Mouse (Mus musculus) liver, embryonic 15.5 days (tissue): ENCODE measurements around the gene Sult3a1. TPM values are rescaled to one million over a fixed set of nuclear protein-coding genes. Genes with fewer than 3 reads are reported as not detected.

ENCODE experiments used
- ATAC-seq: fragments of 200-750 bp; cut with Nextera tagmentation; 2 replicates; pipeline ENCODE4 v1.8.0; 2017; ENCODE audit warnings: moderate number of reproducible peaks, mild to moderate bottlenecking, moderate library complexity; ENCODE audit not compliant: insufficient read depth
- H3K27ac ChIP-seq: fragments of 300-500 bp; sonication (generic); replicated peaks from 2 replicates; pipeline ENCODE4 v1.5.1; 2015; ENCODE audit warnings: mild to moderate bottlenecking, inconsistent platforms
- H3K27me3 ChIP-seq: fragments of 300-500 bp; sonication (generic); 2 replicates; pipeline ENCODE4 v1.6.1; 2015; ENCODE audit warnings: mild to moderate bottlenecking, inconsistent platforms
- H3K36me3 ChIP-seq: fragments of 300-500 bp; sonication (generic); replicated peaks from 2 replicates; pipeline ENCODE4 v1.6.1; 2015; ENCODE audit warnings: moderate library complexity, mild to moderate bottlenecking, inconsistent platforms
- H3K4me1 ChIP-seq: fragments of 300-500 bp; sonication (generic); replicated peaks from 2 replicates; pipeline ENCODE4 v1.6.1; 2015; ENCODE audit warnings: inconsistent platforms
- H3K4me2 ChIP-seq: fragments of 300-500 bp; sonication (generic); 2 replicates; pipeline ENCODE4 v1.6.1; 2015; ENCODE audit warnings: moderate library complexity, mild to moderate bottlenecking, inconsistent platforms
- H3K4me3 ChIP-seq: fragments of 300-500 bp; sonication (generic); replicated peaks from 2 replicates; pipeline ENCODE4 v1.5.1; 2015; ENCODE audit warnings: mild to moderate bottlenecking, inconsistent platforms
- H3K9ac ChIP-seq: fragments of 300-500 bp; sonication (generic); 2 replicates; pipeline ENCODE4 v1.6.1; 2015; ENCODE audit warnings: moderate library complexity, mild to moderate bottlenecking, inconsistent platforms
- H3K9me3 ChIP-seq: fragments of 300-500 bp; sonication (generic); replicated peaks from 2 replicates; pipeline ENCODE4 v1.6.1; 2016; ENCODE audit warnings: inconsistent platforms
- WGBS: fragments of 180-500 bp; shearing (Covaris S2); methylation state at CpG from one replicate; pipeline ENCODE4 v1.1.7; 2015; ENCODE audit warnings: mixed read lengths; ENCODE audit not compliant: insufficient replicate concordance; 5-methylcytosine and 5-hydroxymethylcytosine counted together
- polyA plus RNA-seq: library from polyadenylated mRNA; unstranded; fragments of >200 nt; fragmentation: Nextera tagmentation; extraction: Ambion mirVana; gene quantifications from 2 replicates; pipeline ENCODE4 v1.2.1, GENCODE M21; 2015

Gene Sult3a1
- polyA plus RNA-seq, 1 experiment from 2014 or later, result not detected

DNA sequence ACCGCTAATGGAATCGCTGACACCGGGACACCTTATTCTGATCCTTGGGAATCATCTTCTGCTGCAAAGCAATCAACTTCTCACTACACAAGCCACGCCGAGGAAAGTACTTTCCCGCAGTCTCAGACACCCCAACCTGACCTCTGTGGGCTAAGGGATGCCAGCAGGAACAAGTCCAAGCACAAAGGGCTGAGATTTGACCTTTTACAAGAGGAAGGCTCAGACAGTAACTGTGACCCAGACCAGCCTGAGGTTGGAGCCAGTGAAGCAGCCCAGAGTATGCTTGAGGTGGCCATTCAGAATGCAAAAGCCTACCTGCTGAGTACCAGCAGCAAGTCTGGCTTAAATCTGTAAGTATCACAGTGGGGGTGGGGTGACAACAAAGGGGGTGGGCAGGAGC is 48.0 kb downstream of the Sult3a1 start:
- Histone ChIP-seq H3K27me3 (no peaks in the 10 kb centered on the region), H3K9ac (no peak overlapping the region), H3K27ac (no peak overlapping the region), H3K4me1 (no peaks in the 10 kb centered on the region), H3K9me3 (no peaks in the 10 kb centered on the region), H3K36me3 (no peaks in the 10 kb centered on the region), H3K4me2 (peak overlapping the region; percentile 57), H3K4me3 (no peak overlapping the region)
- WGBS, result 7% methylated on average over 6 of the region's 6 CpGs
- ATAC-seq, result no peak

Other genes starting within 250 kb of the Sult3a1 start
- gene Clvs2, start 233.0 kb upstream of the Sult3a1 start, polyA plus RNA-seq, result not detected in 2 replicates
- gene Sult3a2, start 71.0 kb upstream of the Sult3a1 start, polyA plus RNA-seq, result not detected in 2 replicates
- gene Rsph4a, start 47.4 kb downstream of the Sult3a1 start, polyA plus RNA-seq, result not detected in 2 replicates
- 7.6 and 7.7 TPM in 2 replicates for gene Zup1, start 93.5 kb downstream of the Sult3a1 start, polyA plus RNA-seq
- 31.0 and 33.4 TPM in 2 replicates for gene Rwdd1, start 161.9 kb downstream of the Sult3a1 start, polyA plus RNA-seq
- not detected in 2 replicates for gene Trappc3l, start 179.9 kb downstream of the Sult3a1 start, polyA plus RNA-seq
- gene Calhm4, start 186.6 kb downstream of the Sult3a1 start, polyA plus RNA-seq, result not detected in 2 replicates
- gene Calhm5, start 238.8 kb downstream of the Sult3a1 start, polyA plus RNA-seq, result 0.02 and 0.05 TPM in 2 replicates